Mouse (Mus musculus) stomach, embryonic 16.5 days (tissue): ENCODE measurements around the gene Pigk. TPM values are rescaled to one million over a fixed set of nuclear protein-coding genes. Genes with fewer than 3 reads are reported as not detected.
A peak's percentile ranks its signal among the peaks of the same experiment; 100 is the strongest.

Experiments
- ATAC-seq: fragments of 200-750 bp; cut with Nextera tagmentation; 2 replicates; pipeline ENCODE4 v1.8.0; 2017; ENCODE audit warnings: moderate number of reproducible peaks, moderate TSS enrichment; ENCODE audit not compliant: insufficient read depth, low FRiP score
- H3K27ac ChIP-seq: fragments of 300-500 bp; sonication (generic); 2 replicates; pipeline ENCODE4 v1.5.1; 2014; ENCODE audit warnings: low read length
- H3K27me3 ChIP-seq: fragments of 300-500 bp; sonication (generic); 2 replicates; pipeline ENCODE4 v1.6.1; 2014; ENCODE audit warnings: low read length, control low read depth, mixed read lengths; ENCODE audit not compliant: control insufficient read depth, insufficient read depth
- H3K36me3 ChIP-seq: fragments of 300-500 bp; sonication (generic); 2 replicates; pipeline ENCODE4 v1.6.1; 2014; ENCODE audit warnings: low read length; ENCODE audit not compliant: control insufficient read depth, insufficient read depth
- H3K4me1 ChIP-seq: fragments of 300-500 bp; sonication (generic); 2 replicates; pipeline ENCODE4 v1.6.1; 2014; ENCODE audit warnings: low read length, control low read depth, mixed read lengths; ENCODE audit not compliant: control insufficient read depth, insufficient read depth
- H3K4me2 ChIP-seq: fragments of 300-500 bp; sonication (generic); 2 replicates; pipeline ENCODE4 v1.6.1; 2014; ENCODE audit warnings: low read depth, low read length, mixed read lengths
- H3K4me3 ChIP-seq: fragments of 300-500 bp; sonication (generic); replicated peaks from 2 replicates; pipeline ENCODE4 v1.5.1; 2014; ENCODE audit warnings: mild to moderate bottlenecking, low read length
- H3K9ac ChIP-seq: fragments of 300-500 bp; sonication (generic); 2 replicates; pipeline ENCODE4 v1.6.1; 2014; ENCODE audit warnings: low read length
- H3K9me3 ChIP-seq: fragments of 300-500 bp; sonication (generic); replicated peaks from 2 replicates; pipeline ENCODE4 v1.6.1; 2016; ENCODE audit warnings: low read length, control low read depth; ENCODE audit not compliant: control insufficient read depth
- WGBS: fragments of 180-500 bp; shearing (Covaris S2); extraction: QIAGEN DNeasy Blood & Tissue Kit; methylation state at CpG from one replicate; pipeline ENCODE4 v1.1.7; 2014; 5-methylcytosine and 5-hydroxymethylcytosine counted together
- polyA plus RNA-seq: library from polyadenylated mRNA; unstranded; fragments of >200 nt; fragmentation: Nextera tagmentation; extraction: Ambion mirVana; gene quantifications from 2 replicates; pipeline ENCODE4 v1.2.1, GENCODE M21; 2015

Gene Pigk
- polyA plus RNA-seq, 1 experiment from 2014 or later = 39.0 TPM

DNA sequence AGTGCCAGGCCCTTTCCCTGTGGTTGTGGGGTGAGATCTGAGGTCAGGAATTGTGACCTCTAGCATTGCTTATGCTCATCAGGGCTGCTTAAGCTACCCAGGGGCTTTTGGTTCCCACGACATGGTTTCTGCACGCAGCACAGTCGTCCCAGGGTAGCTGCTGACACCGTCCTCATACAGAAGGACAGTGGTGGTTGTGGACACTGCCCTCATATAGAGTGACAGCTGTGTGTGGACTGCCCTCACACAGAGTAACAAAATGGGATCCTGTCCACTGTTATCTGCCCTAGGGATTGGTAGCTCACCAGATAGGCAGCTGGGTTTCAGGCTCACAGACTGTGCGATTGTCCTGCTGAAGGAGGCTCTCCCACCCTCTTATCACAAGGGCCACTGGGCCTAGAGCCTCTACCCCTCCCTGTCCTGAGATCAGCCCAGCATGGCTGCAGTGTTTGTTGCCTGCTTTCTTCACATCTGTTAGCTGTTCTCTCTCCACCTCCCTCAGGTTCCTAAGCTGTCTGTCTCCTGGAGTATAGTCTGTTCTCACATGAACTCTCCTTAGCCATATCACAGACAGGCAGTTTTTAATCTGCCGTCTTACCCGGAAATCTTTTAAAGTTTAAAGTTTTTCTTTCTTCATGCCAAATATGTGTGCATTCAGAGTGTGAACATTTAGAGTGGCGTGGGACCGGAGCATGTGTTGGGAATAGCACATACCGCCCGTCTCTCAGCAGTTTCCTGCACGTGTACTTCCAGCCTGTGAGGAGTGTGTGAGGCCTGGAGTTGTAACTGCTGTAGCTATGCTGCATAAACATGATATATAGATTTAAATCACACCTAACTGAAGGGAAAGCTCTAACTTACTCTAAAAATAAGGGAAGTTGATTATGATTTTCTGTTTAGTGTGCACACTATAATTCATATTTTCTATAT, 43.8 kb downstream of the Pigk start:
- no peaks in the 10 kb centered on the region for H3K9me3 ChIP-seq
- no peak overlapping the region for H3K4me2 ChIP-seq
- 75% methylated on average over 12 of the region's 12 CpGs for WGBS
- H3K4me1 ChIP-seq = 0 out of 2 replicates have a peak, but pooled peaks cover 2% of the 10 kb centered on the region
- H3K36me3 ChIP-seq = no peaks in the 10 kb centered on the region
- ATAC-seq = peak; percentile 73
- H3K9ac ChIP-seq = no peak overlapping the region
- H3K4me3 ChIP-seq = no peak overlapping the region
- H3K27me3 ChIP-seq = no peaks in the 10 kb centered on the region
- no peak overlapping the region for H3K27ac ChIP-seq

DNA sequence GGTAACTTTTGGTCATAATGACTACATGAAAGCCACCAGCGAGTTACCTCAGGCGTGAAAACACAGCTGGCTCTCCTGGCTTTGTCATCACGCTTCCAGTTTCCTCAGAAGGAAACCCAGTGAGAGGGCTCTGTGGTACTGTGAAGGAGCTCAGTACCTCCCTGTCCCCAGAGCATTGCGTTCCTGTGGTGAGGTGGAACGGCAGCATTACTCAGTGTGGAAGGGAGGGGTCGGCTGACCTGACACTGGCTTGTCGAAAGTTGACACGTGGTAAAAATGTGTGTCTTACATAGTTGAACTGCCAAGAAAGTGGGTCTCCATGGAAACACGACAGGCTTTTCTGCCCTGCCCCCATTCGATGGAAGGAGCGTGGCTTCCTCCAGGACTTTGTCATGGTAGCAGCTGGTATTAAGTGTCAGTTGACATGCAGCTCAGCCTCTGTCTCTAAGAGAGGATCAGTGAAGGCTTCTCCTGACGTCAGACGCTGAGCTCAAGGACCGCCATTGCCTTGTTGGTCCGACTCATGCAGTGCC, 44.7 kb downstream of the Pigk start:
- no peaks in the 10 kb centered on the region for H3K27me3 ChIP-seq
- no peak overlapping the region for H3K27ac ChIP-seq
- no peaks in the 10 kb centered on the region for H3K9me3 ChIP-seq
- no peak for ATAC-seq
- no peak overlapping the region for H3K9ac ChIP-seq
- H3K4me1 ChIP-seq = 0 out of 2 replicates have a peak, but pooled peaks cover 2% of the 10 kb centered on the region
- WGBS = 68% methylated on average over 15 of the region's 15 CpGs
- H3K4me3 ChIP-seq = no peak overlapping the region
- no peaks in the 10 kb centered on the region for H3K36me3 ChIP-seq
- H3K4me2 ChIP-seq = no peak overlapping the region

DNA sequence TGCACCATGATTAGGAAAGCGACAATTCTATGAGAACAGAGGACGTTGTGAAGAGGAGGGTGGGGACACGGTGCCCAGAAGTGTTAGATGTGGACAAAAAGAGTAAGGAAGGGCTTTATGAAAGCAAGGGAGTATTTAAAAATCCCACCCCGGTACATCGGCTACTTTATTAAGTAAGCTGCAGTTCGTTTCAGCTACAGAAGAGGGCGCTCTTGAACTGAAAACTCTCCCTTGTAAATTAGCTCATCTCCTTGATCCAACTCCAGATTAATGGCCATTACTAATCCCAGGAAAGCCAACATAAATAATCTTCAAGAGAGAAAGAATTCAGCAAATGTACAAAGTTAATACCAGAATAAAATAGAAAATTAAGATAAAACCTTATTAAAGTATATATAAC, 47.2 kb downstream of the Pigk start:
- no peak overlapping the region for H3K4me2 ChIP-seq
- H3K27ac ChIP-seq = no peak overlapping the region
- H3K9ac ChIP-seq = no peak overlapping the region

DNA sequence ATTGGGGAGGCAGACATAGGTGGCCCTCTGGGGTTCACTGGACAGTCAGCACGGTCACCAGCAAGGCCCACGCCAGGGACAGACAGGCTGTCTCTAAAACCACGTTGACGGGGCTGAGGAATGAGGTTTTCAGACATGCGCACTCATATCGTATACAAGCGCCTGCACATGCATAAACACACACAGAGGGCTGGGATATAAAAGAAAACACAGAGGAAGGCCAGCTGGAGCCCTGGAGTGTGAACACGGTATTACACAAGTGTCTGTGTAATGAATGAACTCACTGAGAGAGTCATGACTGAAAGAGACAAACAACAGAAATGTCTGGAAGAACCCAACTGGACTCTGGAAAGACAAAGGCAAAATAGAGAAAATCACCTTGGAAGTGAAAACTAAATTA, 47.8 kb downstream of the Pigk start:
- H3K4me1 ChIP-seq = 0 out of 2 replicates have a peak, but pooled peaks cover 7% of the 10 kb centered on the region
- H3K9ac ChIP-seq = no peak overlapping the region
- WGBS = 57% methylated on average over 8 of the region's 8 CpGs
- no peak overlapping the region for H3K4me3 ChIP-seq
- H3K27me3 ChIP-seq = no peaks in the 10 kb centered on the region
- H3K9me3 ChIP-seq = no peaks in the 10 kb centered on the region
- no peaks in the 10 kb centered on the region for H3K36me3 ChIP-seq
- no peak overlapping the region for H3K4me2 ChIP-seq
- H3K27ac ChIP-seq = 0 out of 2 replicates have a peak overlapping the region, but pooled peaks have one; percentile 30
- 0 out of 2 replicates have a peak, but pooled peaks have one; percentile 19 for ATAC-seq

More for the DNA sequence above, 47.2 kb downstream of the Pigk start:
- no peak for ATAC-seq
- Histone ChIP-seq H3K4me3 (no peak overlapping the region), H3K9me3 (no peaks in the 10 kb centered on the region), H3K36me3 (no peaks in the 10 kb centered on the region), H3K27me3 (no peaks in the 10 kb centered on the region), H3K4me1 (0 out of 2 replicates have a peak, but pooled peaks cover 7% of the 10 kb centered on the region)
- WGBS = 29% methylated on average over 7 of the region's 7 CpGs

DNA sequence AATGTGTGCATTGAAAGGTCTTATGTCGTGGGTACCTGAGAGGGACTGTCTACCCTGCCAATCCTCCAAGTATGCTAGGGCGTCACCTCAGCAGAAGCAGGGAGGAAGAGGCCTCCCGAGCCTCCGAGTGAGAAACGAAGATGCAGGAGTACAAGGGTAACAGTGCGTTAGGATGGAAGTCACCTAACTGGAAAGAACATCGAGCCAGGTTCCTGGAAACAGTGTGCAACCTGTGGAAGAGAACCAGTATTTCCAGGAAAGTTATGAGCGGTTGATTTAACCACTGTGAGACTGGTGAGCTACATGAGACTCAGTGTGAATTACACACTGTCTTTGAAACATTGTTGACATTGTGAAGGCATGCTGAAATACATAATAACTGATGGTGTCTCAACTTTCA, 48.4 kb downstream of the Pigk start:
- H3K36me3 ChIP-seq = no peaks in the 10 kb centered on the region
- 87% methylated on average over 8 of the region's 8 CpGs for WGBS
- no peaks in the 10 kb centered on the region for H3K9me3 ChIP-seq
- H3K9ac ChIP-seq = no peak overlapping the region
- no peak for ATAC-seq
- no peaks in the 10 kb centered on the region for H3K27me3 ChIP-seq
- H3K4me2 ChIP-seq = no peak overlapping the region
- H3K4me3 ChIP-seq = no peak overlapping the region
- H3K27ac ChIP-seq = no peak overlapping the region
- H3K4me1 ChIP-seq = 0 out of 2 replicates have a peak, but pooled peaks cover 7% of the 10 kb centered on the region

DNA sequence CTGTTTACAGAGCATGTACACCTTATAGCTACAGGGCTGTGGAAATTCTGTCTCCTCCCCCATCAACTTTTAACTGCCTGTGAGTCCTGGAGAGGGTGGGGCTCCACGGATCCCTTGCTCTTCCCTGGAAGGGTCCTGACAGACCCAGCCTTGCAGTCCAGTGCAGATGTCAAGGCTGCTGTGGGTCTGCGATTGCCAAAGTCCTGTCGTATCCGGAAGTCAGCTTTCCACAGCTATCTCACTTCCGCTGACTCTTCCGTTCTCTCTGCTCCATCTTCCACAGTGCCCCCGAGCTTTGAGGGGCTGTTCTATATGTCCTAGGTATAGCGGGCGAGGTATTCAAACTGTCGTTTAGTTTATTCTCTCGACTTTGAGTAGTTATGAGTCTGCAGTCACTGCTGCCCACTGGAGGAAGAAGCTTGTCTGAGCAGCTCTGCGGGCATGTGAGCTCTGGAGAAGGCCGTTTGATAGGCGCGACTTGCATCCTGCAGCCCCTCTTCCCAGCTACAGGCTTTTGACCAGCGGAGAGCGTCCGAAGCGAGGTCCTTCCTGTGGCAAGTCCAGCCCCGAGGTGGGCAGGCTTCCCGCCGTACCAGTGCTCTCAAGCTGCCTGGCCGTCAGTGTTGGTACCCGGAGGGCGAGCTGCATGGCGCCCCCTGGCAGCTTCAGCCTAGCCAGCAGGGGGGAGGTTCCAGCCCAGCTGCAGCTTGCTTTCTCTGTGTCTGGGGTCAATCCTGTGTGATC, 49.4 kb downstream of the Pigk start:
- Histone ChIP-seq H3K9ac (peak overlapping the region; percentile 9), H3K4me3 (peak overlapping the region; percentile 26), H3K27me3 (no peaks in the 10 kb centered on the region), H3K4me2 (peak overlapping the region; percentile 26), H3K4me1 (0 out of 2 replicates have a peak, but pooled peaks cover 5% of the 10 kb centered on the region), H3K27ac (no peak overlapping the region), H3K36me3 (no peaks in the 10 kb centered on the region), H3K9me3 (no peaks in the 10 kb centered on the region)
- 39% methylated on average over 26 of the region's 26 CpGs for WGBS
- ATAC-seq = peak; percentile 23; the same call in 1 of the 2 replicates

DNA sequence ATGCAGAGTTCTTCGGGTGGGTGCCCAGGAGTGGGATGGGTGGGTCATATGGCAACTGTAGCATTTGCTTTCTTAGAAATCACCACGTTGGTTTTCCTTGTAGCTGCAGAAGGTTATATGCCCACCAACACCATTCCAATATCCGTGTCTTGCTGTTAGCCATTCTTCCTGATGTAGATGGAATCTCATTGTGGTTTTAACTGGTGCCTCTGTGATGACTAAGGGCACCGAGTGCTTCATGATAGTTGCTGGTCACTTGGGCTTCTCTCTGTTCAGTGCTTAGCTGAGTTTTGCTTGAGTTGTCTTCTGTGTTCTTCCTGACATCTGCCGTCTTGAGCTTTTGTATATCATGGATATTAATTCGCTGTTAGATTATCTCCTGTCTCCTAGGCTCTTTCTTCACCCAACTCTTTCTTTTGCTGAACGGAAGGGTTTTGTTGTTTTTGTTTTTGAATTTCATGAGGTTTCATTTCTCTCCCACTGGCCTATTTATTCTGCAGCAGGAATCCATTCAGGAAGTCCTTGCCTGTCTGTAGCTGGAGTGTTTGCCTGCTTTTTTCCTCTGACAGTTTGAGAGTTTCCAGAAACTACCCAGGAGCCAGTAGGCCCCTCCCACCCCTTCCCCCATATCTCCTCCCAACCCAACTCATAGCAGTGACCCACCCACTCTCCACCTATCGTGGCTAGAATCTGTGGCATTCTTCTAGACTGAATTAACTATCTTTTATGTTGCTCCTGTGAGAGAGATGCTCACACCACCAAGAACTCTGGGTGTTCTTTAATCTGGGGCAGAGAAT, 50.8 kb downstream of the Pigk start:
- no peak overlapping the region for H3K4me3 ChIP-seq
- ATAC-seq = no peak
- WGBS = 53% methylated on average over 8 of the region's 8 CpGs
- no peaks in the 10 kb centered on the region for H3K36me3 ChIP-seq
- no peak overlapping the region for H3K9ac ChIP-seq
- H3K4me2 ChIP-seq = no peak overlapping the region
- H3K9me3 ChIP-seq = no peaks in the 10 kb centered on the region
- no peaks in the 10 kb centered on the region for H3K27me3 ChIP-seq
- H3K27ac ChIP-seq = no peak overlapping the region
- H3K4me1 ChIP-seq = 0 out of 2 replicates have a peak, but pooled peaks cover 5% of the 10 kb centered on the region

DNA sequence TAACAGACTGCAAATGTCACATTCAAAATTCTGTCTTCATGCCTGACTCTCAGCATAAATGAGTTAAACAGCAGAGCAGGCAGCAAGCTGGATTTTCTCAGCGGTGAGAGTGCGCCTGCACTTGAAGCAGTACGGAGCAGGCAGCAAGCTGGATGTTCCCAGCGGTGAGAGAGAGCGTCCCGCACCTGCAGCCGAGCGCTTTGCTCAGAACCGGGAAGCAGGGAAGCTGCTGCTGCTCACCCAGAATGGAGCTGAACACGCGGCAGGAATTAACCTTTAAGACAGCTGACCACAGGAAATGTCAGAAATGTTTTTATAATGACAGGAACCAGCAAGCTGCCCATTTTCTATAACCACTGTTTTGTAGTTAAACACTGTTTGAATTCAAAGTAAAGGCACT, 53.6 kb downstream of the Pigk start:
- Histone ChIP-seq H3K4me2 (no peak overlapping the region), H3K27ac (no peak overlapping the region), H3K27me3 (no peaks in the 10 kb centered on the region), H3K4me3 (no peak overlapping the region), H3K9me3 (no peaks in the 10 kb centered on the region), H3K9ac (no peak overlapping the region), H3K36me3 (no peaks in the 10 kb centered on the region), H3K4me1 (0 out of 2 replicates have a peak, but pooled peaks cover 5% of the 10 kb centered on the region)
- no peak for ATAC-seq
- WGBS = 48% methylated on average over 11 of the region's 11 CpGs
